Mouse (Mus musculus) midbrain, postnatal 0 days (tissue): ENCODE results near the gene Ifnl3. TPM values are rescaled to one million over a fixed set of nuclear protein-coding genes. Genes with fewer than 3 reads are reported as not detected.
"Not testable (repeated sequence)": the region's sequence is repeated elsewhere in the genome, so short reads cannot be mapped to it uniquely, and the experiment has no call there.

Source experiments
- ATAC-seq: fragments of 200-750 bp; cut with Nextera tagmentation; 2 replicates; pipeline ENCODE4 v1.8.0; 2017; ENCODE audit warnings: moderate number of reproducible peaks, mild to moderate bottlenecking, moderate TSS enrichment, moderate library complexity; ENCODE audit not compliant: low FRiP score
- DNase-seq: peaks from one replicate; pipeline ENCODE4 v3.0.0-alpha.2; 2015; ENCODE audit warnings: low spot score
- H3K27ac ChIP-seq: fragments of 300-500 bp; sonication (generic); 2 replicates; pipeline ENCODE4 v1.5.1; 2014; ENCODE audit warnings: low read depth, mild to moderate bottlenecking, low read length, mixed read lengths
- H3K27me3 ChIP-seq: fragments of 300-500 bp; sonication (generic); 2 replicates; pipeline ENCODE4 v1.6.1; 2014; ENCODE audit warnings: low read length, control low read depth, mixed read lengths; ENCODE audit not compliant: insufficient read depth
- H3K36me3 ChIP-seq: fragments of 300-500 bp; sonication (generic); 2 replicates; pipeline ENCODE4 v1.6.1; 2014; ENCODE audit warnings: low read length, control low read depth, mixed read lengths; ENCODE audit not compliant: insufficient read depth
- H3K4me1 ChIP-seq: fragments of 300-500 bp; sonication (generic); 2 replicates; pipeline ENCODE4 v1.6.1; 2014; ENCODE audit warnings: mild to moderate bottlenecking, control low read depth, antibody characterized with exemption, low read length, mixed read lengths; ENCODE audit not compliant: insufficient read depth
- H3K4me2 ChIP-seq: fragments of 300-500 bp; sonication (generic); 2 replicates; pipeline ENCODE4 v1.6.1; 2014; ENCODE audit warnings: low read depth, mild to moderate bottlenecking, low read length, mixed read lengths; ENCODE audit not compliant: poor library complexity, severe bottlenecking
- H3K4me3 ChIP-seq: fragments of 300-500 bp; sonication (generic); 2 replicates; pipeline ENCODE4 v1.5.1; 2014; ENCODE audit warnings: low read depth, mild to moderate bottlenecking, low read length, moderate library complexity
- H3K9ac ChIP-seq: fragments of 300-500 bp; sonication (generic); replicated peaks from 2 replicates; pipeline ENCODE4 v1.6.1; 2014; ENCODE audit warnings: mild to moderate bottlenecking, low read length, moderate library complexity, mixed read lengths; ENCODE audit not compliant: poor library complexity, severe bottlenecking
- H3K9me3 ChIP-seq: fragments of 300-500 bp; sonication (generic); 2 replicates; pipeline ENCODE4 v1.6.1; 2016; ENCODE audit warnings: low read length, control low read depth
- CTCF ChIP-seq: IDR thresholded peaks from 2 replicates; pipeline ENCODE4 v1.5.1; 2016; ENCODE audit warnings: antibody characterized with exemption, mild to moderate bottlenecking
- WGBS: fragments of 180-500 bp; shearing (Covaris S2); extraction: QIAGEN DNeasy Blood & Tissue Kit; methylation state at CpG from one replicate; pipeline ENCODE4 v1.1.7; 2014; 5-methylcytosine and 5-hydroxymethylcytosine counted together
- polyA plus RNA-seq: library from polyadenylated mRNA; unstranded; fragments of >200 nt; fragmentation: Nextera tagmentation; extraction: Ambion mirVana; gene quantifications from 2 replicates; pipeline ENCODE4 v1.2.1, GENCODE M21; 2015
- total RNA-seq: library from RNA; depleted of rRNA; stranded (reverse); fragments of >200 nt; gene quantifications from 2 replicates; pipeline ENCODE4 v1.2.3, GENCODE M21; 2014; rRNA removed

The Ifnl3 gene
- total RNA-seq (not detected in 2 replicates), polyA plus RNA-seq (not detected in 2 replicates)

DNA sequence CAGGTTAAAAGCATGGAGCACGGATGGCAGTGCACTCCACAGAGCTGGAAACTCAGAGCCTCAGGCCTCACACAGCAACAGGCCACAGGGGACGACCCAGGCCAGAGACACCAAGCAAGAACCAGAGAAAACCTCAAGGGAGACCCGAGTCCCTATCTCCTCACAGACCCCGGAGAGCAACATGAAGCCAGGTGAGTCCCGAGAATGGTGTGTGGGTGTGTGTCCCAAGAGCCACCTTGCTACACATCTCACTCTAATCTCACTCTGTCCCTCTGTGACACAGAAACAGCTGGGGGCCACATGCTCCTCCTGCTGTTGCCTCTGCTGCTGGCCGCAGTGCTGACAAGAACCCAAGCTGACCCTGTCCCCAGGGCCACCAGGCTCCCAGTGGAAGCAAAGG, at the start of gene Ifnl3:
Gene Ifnl3, plus strand, starts transcription at position 301 of the 400 bp plus-strand sequence.
- H3K9ac ChIP-seq, H3K4me1 ChIP-seq, H3K27ac ChIP-seq, H3K4me3 ChIP-seq, H3K27me3 ChIP-seq, H3K36me3 ChIP-seq, ATAC-seq, DNase-seq, H3K4me2 ChIP-seq, H3K9me3 ChIP-seq: not testable (repeated sequence)
- WGBS = 70% methylated on average over 5 of the region's 6 CpGs

- Histone ChIP-seq H3K36me3 (no peaks in the 10 kb centered on the region), H3K4me3 (no peak overlapping the region), H3K9ac (no peak overlapping the region), H3K27ac (no peak overlapping the region), H3K27me3 (no peaks in the 10 kb centered on the region), H3K9me3 (no peaks in the 10 kb centered on the region), H3K4me1 (no peaks in the 10 kb centered on the region), H3K4me2 (no peak overlapping the region)
- ATAC-seq = no peak
- TF ChIP-seq CTCF = peak; percentile 38
- DNase-seq = no peak
- WGBS = 87% methylated on average over 6 of the region's 6 CpGs
Observed at GRCm38 (mm10) chr7:28476191-28476590, 46.4 kb upstream of the Ifnl3 start.

- ATAC-seq (no peak), DNase-seq (no peak)
- H3K4me2 ChIP-seq = no peak overlapping the region
- no peak for TF ChIP-seq CTCF
- no peaks in the 10 kb centered on the region for H3K9me3 ChIP-seq
- no peaks in the 10 kb centered on the region for H3K36me3 ChIP-seq
- H3K9ac ChIP-seq = no peak overlapping the region
- H3K27ac ChIP-seq = no peak overlapping the region
- no peaks in the 10 kb centered on the region for H3K4me1 ChIP-seq
- no peak overlapping the region for H3K4me3 ChIP-seq
- no peaks in the 10 kb centered on the region for H3K27me3 ChIP-seq
- 88% methylated on average over 5 of the region's 5 CpGs for WGBS
Observed at GRCm38 (mm10) chr7:28477363-28477762, 45.3 kb upstream of the Ifnl3 start.

GRCm38 (mm10) chr7:28478854-28479253, 43.8 kb upstream of the Ifnl3 start:
- Histone ChIP-seq H3K27me3 (no peaks in the 10 kb centered on the region), H3K4me1 (no peaks in the 10 kb centered on the region), H3K4me3 (no peak overlapping the region), H3K4me2 (no peak overlapping the region), H3K27ac (no peak overlapping the region), H3K9me3 (no peaks in the 10 kb centered on the region), H3K9ac (no peak overlapping the region), H3K36me3 (no peaks in the 10 kb centered on the region)
- WGBS = 6% methylated on average over 8 of the region's 8 CpGs
- TF ChIP-seq CTCF = no peak
- ATAC-seq = no peak
- DNase-seq = no peak

DNA sequence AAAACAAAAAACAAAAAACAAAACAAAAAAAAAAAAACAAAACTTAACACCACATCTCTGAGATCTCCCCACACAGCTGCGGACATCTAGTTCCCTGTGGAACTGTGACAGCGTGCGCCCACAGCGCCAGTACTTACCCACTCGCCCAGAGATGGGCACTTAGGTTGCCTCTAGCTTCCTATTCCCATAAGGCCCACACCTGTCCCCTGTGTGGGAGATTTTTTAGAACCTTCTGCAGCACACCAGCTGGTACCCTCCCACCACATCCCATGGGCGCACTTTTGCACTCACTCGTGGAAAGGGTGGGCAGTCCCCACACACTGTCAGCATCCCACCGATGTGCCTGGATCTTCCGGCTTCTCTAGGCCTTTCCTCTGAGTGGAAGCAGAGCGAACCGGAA, 39.8 kb upstream of the Ifnl3 start:
- no peak for ATAC-seq
- WGBS = 88% methylated on average over 11 of the region's 11 CpGs
- Histone ChIP-seq H3K27me3 (0 out of 2 replicates have a peak, but pooled peaks cover 4% of the 10 kb centered on the region), H3K4me2 (no peak overlapping the region), H3K36me3 (no peaks in the 10 kb centered on the region), H3K27ac (no peak overlapping the region), H3K9ac (no peak overlapping the region), H3K4me3 (no peak overlapping the region), H3K9me3 (no peaks in the 10 kb centered on the region), H3K4me1 (no peaks in the 10 kb centered on the region)
- DNase-seq = no peak
- TF ChIP-seq CTCF = no peak

GRCm38 (mm10) chr7:28484192-28484591, 38.4 kb upstream of the Ifnl3 start:
- DNase-seq (no peak), ATAC-seq (no peak)
- Histone ChIP-seq H3K36me3 (no peaks in the 10 kb centered on the region), H3K4me1 (no peaks in the 10 kb centered on the region), H3K27me3 (0 out of 2 replicates have a peak, but pooled peaks cover 6% of the 10 kb centered on the region), H3K9ac (no peak overlapping the region), H3K4me2 (no peak overlapping the region), H3K9me3 (no peaks in the 10 kb centered on the region), H3K4me3 (no peak overlapping the region), H3K27ac (no peak overlapping the region)
- no peak for TF ChIP-seq CTCF
- WGBS = 45% methylated on average over 4 of the region's 4 CpGs
